Mouse (Mus musculus) kidney, postnatal 0 days (tissue): ENCODE measurements around the gene Mroh7. TPM values are rescaled to one million over a fixed set of nuclear protein-coding genes. Genes with fewer than 3 reads are reported as not detected.
"Not testable (repeated sequence)": the region's sequence is repeated elsewhere in the genome, so short reads cannot be mapped to it uniquely, and the experiment has no call there.

Experiments
- ATAC-seq: fragments of 200-750 bp; cut with Nextera tagmentation; replicated peaks from 2 replicates; pipeline ENCODE4 v1.8.0; 2017; ENCODE audit warnings: low read depth, moderate number of reproducible peaks, moderate TSS enrichment, moderate library complexity; ENCODE audit not compliant: low FRiP score
- DNase-seq: peaks from one replicate; pipeline ENCODE4 v3.0.0-alpha.2; 2016; ENCODE audit warnings: low spot score
- H3K27ac ChIP-seq: fragments of 300-500 bp; sonication (generic); 2 replicates; pipeline ENCODE4 v1.5.1; 2014; ENCODE audit warnings: mild to moderate bottlenecking
- H3K27me3 ChIP-seq: fragments of 300-500 bp; sonication (generic); 2 replicates; pipeline ENCODE4 v1.6.1; 2014; ENCODE audit warnings: low read length, mixed read lengths; ENCODE audit not compliant: insufficient read depth
- H3K36me3 ChIP-seq: fragments of 300-500 bp; sonication (generic); 2 replicates; pipeline ENCODE4 v1.6.1; 2014; ENCODE audit warnings: low read length, mixed read lengths; ENCODE audit not compliant: insufficient read depth
- H3K4me1 ChIP-seq: fragments of 300-500 bp; sonication (generic); replicated peaks from 2 replicates; pipeline ENCODE4 v1.6.1; 2014; ENCODE audit warnings: antibody characterized with exemption, low read length, mixed read lengths; ENCODE audit not compliant: insufficient read depth
- H3K4me2 ChIP-seq: fragments of 300-500 bp; sonication (generic); 2 replicates; pipeline ENCODE4 v1.6.1; 2014; ENCODE audit warnings: mild to moderate bottlenecking, low read length, moderate library complexity, mixed read lengths
- H3K4me3 ChIP-seq: fragments of 300-500 bp; sonication (generic); replicated peaks from 2 replicates; pipeline ENCODE4 v1.5.1; 2014; ENCODE audit warnings: low read depth, low read length
- H3K9ac ChIP-seq: fragments of 300-500 bp; sonication (generic); 2 replicates; pipeline ENCODE4 v1.6.1; 2014; ENCODE audit warnings: low read depth, low read length
- H3K9me3 ChIP-seq: fragments of 300-500 bp; sonication (generic); replicated peaks from 2 replicates; pipeline ENCODE4 v1.6.1; 2016; ENCODE audit warnings: low read length, inconsistent platforms, mixed read lengths
- CTCF ChIP-seq: IDR thresholded peaks from 2 replicates; pipeline ENCODE4 v1.5.1; 2016; ENCODE audit warnings: antibody characterized with exemption, low read depth, mild to moderate bottlenecking, moderate library complexity
- WGBS: fragments of 180-500 bp; shearing (Covaris S2); extraction: QIAGEN DNeasy Blood & Tissue Kit; methylation state at CpG from one replicate; pipeline ENCODE4 v1.1.7; 2014; 5-methylcytosine and 5-hydroxymethylcytosine counted together
- polyA plus RNA-seq: library from polyadenylated mRNA; unstranded; fragments of >200 nt; fragmentation: Nextera tagmentation; extraction: Ambion mirVana; gene quantifications from 2 replicates; pipeline ENCODE4 v1.2.1, GENCODE M21; 2015

Gene Mroh7
- 0.58 and 0.91 TPM in 2 replicates for polyA plus RNA-seq

DNA sequence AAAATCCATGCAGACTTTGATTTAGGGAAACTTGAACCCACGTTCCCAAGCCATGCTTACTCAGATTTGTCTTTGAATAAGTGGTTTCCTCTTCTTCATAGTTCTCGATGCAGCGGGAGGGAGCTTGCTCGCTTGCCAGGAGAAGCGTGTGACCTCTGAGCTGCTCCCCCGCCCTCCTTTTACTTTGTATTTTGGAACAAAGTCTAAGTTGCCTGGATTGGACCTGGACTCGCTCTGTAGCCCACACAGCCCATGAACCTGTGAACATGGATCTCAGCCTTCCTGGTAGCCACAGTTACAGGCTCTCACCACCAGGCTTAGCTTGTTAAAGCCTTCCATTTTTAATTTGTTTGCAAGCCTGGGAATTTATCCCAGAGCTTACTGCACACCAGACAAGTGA is at the start of gene Mroh7:
TSS of gene Mroh7 (minus strand) at position 112 of the 400 bp plus-strand sequence.
- Histone ChIP-seq H3K4me1 (no peaks in the 10 kb centered on the region), H3K4me2 (no peak within 1 kb of the TSS), H3K36me3 (no peaks in the 10 kb centered on the region), H3K27me3 (no peaks in the 10 kb centered on the region), H3K27ac (no peak within 1 kb of the TSS), H3K4me3 (no peak within 1 kb of the TSS), H3K9me3 (no peaks in the 10 kb centered on the region), H3K9ac (no peak within 1 kb of the TSS)
- ATAC-seq (peak; percentile 56), DNase-seq (peak; percentile 19)
- peak; percentile 11; the same call in 1 of the 2 replicates for TF ChIP-seq CTCF
- WGBS, result 56% methylated on average over 7 of the region's 7 CpGs

DNA sequence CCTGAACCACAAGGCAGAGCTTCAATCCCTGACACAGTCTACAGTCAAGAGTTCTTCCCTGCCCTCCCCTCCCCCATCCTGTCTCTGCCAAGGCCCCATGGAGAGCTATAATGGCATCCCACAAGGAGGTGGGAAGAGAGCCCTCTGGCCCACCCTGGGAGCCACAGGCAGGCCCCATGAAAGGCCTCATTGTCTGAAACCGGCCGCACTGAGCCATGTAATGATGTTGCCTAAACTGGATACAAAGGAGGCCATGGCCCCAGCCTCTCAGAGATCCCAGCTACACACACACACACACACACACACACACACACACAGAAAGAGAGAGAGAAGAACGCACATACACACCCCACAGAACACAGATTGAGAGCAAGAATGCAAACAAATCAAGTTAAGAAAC is 49.3 kb upstream of the Mroh7 start:
- no peak overlapping the region for H3K4me2 ChIP-seq
- DNase-seq, result no peak
- no peak overlapping the region for H3K4me3 ChIP-seq
- no peak overlapping the region for H3K9ac ChIP-seq
- no peaks in the 10 kb centered on the region for H3K36me3 ChIP-seq
- ATAC-seq, result 0 out of 2 replicates have a peak, but pooled peaks have one; percentile 7
- no peak for TF ChIP-seq CTCF
- 39% methylated on average over 3 of the region's 3 CpGs for WGBS
- no peaks in the 10 kb centered on the region for H3K9me3 ChIP-seq
- peaks cover 9% of the 10 kb centered on the region; the same call in 1 of the 2 replicates for H3K4me1 ChIP-seq
- no peak overlapping the region for H3K27ac ChIP-seq
- no peaks in the 10 kb centered on the region for H3K27me3 ChIP-seq

DNA sequence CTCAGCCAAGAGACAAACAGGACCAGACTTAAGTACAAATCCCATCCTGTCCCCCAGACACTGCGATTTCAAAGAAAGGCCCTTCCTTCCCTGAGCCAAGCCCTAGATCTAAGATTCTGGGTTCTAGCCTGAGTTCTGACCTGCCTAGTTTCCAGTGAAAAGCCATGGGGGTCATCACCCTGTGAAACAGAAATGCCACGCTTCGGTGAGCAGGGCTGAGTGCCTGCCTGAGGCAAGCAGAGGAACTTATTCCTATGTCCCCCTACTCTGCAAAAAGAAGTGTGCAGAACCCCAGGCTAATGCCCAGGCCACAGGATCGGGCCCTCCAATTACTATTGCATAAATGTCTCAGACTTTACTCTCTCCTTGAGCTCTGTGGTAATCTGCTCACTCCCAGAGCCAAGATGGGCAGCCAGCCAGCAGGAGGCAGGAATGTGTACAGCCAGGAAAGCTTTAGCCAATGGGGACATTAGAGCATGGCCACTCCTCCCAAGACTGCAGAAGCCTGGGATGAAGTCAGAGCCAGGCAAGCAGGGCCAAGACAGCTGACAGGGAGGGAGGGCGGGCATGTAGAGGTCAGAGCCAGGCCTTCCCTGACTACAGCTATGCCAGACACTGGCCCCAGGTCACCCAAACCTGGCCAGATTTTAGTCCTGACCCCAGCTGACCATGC is 47.5 kb upstream of the Mroh7 start:
- DNase-seq, result peak; percentile 96
- TF ChIP-seq CTCF, result peak; percentile 55
- no peak overlapping the region for H3K4me3 ChIP-seq
- H3K9ac ChIP-seq, result no peak overlapping the region; the same call in 1 of the 2 replicates
- no peaks in the 10 kb centered on the region for H3K36me3 ChIP-seq
- H3K9me3 ChIP-seq, result no peaks in the 10 kb centered on the region
- H3K4me1 ChIP-seq, result peaks cover 9% of the 10 kb centered on the region; the same call in 1 of the 2 replicates
- ATAC-seq, result peak; percentile 97
- H3K27ac ChIP-seq, result peak overlapping the region; percentile 80
- no peak overlapping the region for H3K4me2 ChIP-seq
- H3K27me3 ChIP-seq, result no peaks in the 10 kb centered on the region
- WGBS, result 34% methylated on average over 5 of the region's 5 CpGs

DNA sequence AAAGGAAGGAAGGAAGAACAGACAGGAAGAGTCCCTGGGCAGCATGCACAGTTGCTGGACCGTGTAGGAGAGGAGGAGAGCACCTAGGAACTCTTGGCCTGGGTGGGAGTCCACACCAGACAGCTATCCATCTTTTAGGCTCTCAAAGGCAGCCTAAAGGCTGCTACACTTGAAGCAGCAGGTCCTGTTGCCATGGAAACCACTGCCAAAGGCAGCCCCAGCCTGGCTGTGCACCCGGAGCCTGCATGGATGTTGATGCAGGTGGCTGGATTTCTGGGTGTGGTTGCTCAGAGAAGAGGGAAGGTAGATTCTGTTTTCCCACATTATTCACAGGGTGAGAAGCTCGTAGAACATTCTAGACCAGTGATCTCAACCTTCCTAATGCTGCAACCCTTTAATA is 46.3 kb upstream of the Mroh7 start:
- 21% methylated on average over 3 of the region's 3 CpGs for WGBS

DNA sequence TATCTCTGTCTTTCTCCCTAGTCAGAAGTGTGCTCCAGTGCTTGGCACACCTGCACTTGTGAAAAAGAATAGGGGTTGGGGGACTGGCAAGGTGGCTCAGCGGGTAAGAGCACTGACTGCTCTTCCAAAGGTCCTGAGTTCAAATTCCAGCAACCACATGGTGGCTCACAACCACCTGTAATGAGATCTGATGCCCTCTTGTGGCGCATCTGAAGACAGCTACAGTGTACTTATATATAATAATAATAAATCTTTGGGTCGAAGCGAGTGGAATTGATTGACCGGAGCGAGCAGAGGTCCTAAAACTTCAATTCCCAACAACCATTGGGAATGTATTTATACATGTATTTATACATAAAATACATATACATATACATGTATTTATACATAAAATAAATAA is 45.0 kb upstream of the Mroh7 start:
- not testable (repeated sequence) for H3K27me3 ChIP-seq, H3K4me3 ChIP-seq, H3K4me2 ChIP-seq, H3K4me1 ChIP-seq, H3K9me3 ChIP-seq, DNase-seq, H3K9ac ChIP-seq, H3K27ac ChIP-seq, H3K36me3 ChIP-seq, ATAC-seq
- WGBS, result 86% methylated on average over 6 of the region's 6 CpGs
- 0 out of 2 replicates have a peak, but pooled peaks have one; percentile 26 for TF ChIP-seq CTCF

More for the DNA sequence above, 46.3 kb upstream of the Mroh7 start:
- ATAC-seq (no peak), DNase-seq (no peak)
- Histone ChIP-seq H3K4me1 (peaks cover 9% of the 10 kb centered on the region; the same call in 1 of the 2 replicates), H3K36me3 (no peaks in the 10 kb centered on the region), H3K27me3 (no peaks in the 10 kb centered on the region), H3K9me3 (no peaks in the 10 kb centered on the region), H3K4me2 (no peak overlapping the region), H3K4me3 (no peak overlapping the region), H3K9ac (no peak overlapping the region), H3K27ac (no peak overlapping the region)
- TF ChIP-seq CTCF, result no peak

DNA sequence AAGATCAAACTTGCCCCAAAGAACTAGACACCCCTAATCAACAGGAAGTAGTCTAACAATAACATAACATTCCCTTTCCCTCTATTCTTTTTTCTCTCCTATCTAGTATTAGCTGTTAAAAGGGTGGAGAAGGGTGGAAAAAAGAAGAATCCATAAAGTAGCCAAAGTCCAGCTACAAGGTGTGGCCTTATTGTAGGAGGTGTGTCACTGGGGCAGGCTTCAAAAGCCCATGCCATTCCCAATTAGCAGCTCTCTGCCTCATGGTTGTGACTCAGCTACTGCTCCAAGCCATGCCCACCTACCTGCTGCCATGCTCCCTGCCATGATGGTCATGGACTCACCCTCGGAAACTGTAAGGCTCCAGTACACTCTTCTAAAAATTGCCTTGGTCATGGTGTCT is 41.8 kb upstream of the Mroh7 start:
- H3K9me3 ChIP-seq, result no peaks in the 10 kb centered on the region
- H3K4me1 ChIP-seq, result no peaks in the 10 kb centered on the region
- no peak overlapping the region for H3K4me3 ChIP-seq
- DNase-seq (no peak), ATAC-seq (no peak)
- TF ChIP-seq CTCF, result no peak
- no peaks in the 10 kb centered on the region for H3K36me3 ChIP-seq
- WGBS, result 88% methylated on average over 1 of the region's 1 CpGs
- H3K4me2 ChIP-seq, result no peak overlapping the region
- no peak overlapping the region for H3K9ac ChIP-seq
- no peaks in the 10 kb centered on the region for H3K27me3 ChIP-seq
- H3K27ac ChIP-seq, result no peak overlapping the region

DNA sequence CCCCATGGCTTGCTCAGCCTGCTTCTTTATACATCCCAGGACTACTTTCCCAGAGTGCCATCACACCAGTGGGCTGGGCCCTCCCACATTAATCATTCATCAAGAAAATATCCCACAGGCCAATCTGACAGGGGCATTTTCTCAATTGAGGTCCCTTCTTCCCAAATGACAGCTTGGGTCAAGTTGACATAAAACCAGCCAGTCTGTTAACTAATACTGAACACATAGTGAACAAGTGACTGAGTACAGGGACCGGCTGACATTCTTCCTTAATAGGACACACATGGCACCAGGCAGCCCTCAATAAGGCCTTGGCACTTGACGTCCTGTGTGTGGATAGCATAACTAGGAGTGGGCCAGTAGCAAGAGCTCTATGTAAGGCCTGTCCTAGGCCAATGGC is 38.6 kb upstream of the Mroh7 start:
- DNase-seq, result no peak
- Histone ChIP-seq H3K27me3 (no peaks in the 10 kb centered on the region), H3K36me3 (no peaks in the 10 kb centered on the region), H3K4me2 (no peak overlapping the region), H3K27ac (no peak overlapping the region), H3K4me1 (no peaks in the 10 kb centered on the region), H3K9ac (no peak overlapping the region), H3K4me3 (no peak overlapping the region), H3K9me3 (no peaks in the 10 kb centered on the region)
- WGBS, result 78% methylated on average over 2 of the region's 2 CpGs
- TF ChIP-seq CTCF, result no peak
- no peak for ATAC-seq
